Mouse (Mus musculus) forebrain, embryonic 14.5 days (tissue): Measurements from ENCODE around the gene Prkd2. TPM values are rescaled to one million over a fixed set of nuclear protein-coding genes. Genes with fewer than 3 reads are reported as not detected.
A peak's percentile ranks its signal among the peaks of the same experiment; 100 is the strongest.

Experiments used
- ATAC-seq: fragments of 200-750 bp; cut with Nextera tagmentation; 2 replicates; pipeline ENCODE4 v1.8.0; 2017; ENCODE audit warnings: mild to moderate bottlenecking, moderate library complexity
- DNase-seq: peaks from one replicate; pipeline ENCODE4 v3.0.0-alpha.2; 2015; ENCODE audit warnings: low spot score
- H3K27ac ChIP-seq: fragments of 300-500 bp; sonication (generic); 2 replicates; pipeline ENCODE4 v1.5.1; 2014; ENCODE audit warnings: low read depth, mild to moderate bottlenecking, control low read depth, low read length, moderate library complexity
- H3K27me3 ChIP-seq: fragments of 300-500 bp; sonication (generic); replicated peaks from 2 replicates; pipeline ENCODE4 v1.6.1; 2014; ENCODE audit warnings: low read length, control low read depth, mixed read lengths; ENCODE audit not compliant: control insufficient read depth, insufficient read depth
- H3K36me3 ChIP-seq: fragments of 300-500 bp; sonication (generic); 2 replicates; pipeline ENCODE4 v1.6.1; 2014; ENCODE audit warnings: low read length, control low read depth; ENCODE audit not compliant: control insufficient read depth, insufficient read depth
- H3K4me1 ChIP-seq: fragments of 300-500 bp; sonication (generic); 2 replicates; pipeline ENCODE4 v1.6.1; 2014; ENCODE audit warnings: antibody characterized with exemption, low read length, control low read depth; ENCODE audit not compliant: control insufficient read depth, insufficient read depth
- H3K4me2 ChIP-seq: fragments of 300-500 bp; sonication (generic); 2 replicates; pipeline ENCODE4 v1.6.1; 2014; ENCODE audit warnings: mild to moderate bottlenecking, control low read depth, low read length
- H3K4me3 ChIP-seq: fragments of 300-500 bp; sonication (generic); 2 replicates; pipeline ENCODE4 v1.5.1; 2014; ENCODE audit warnings: low read depth, low read length, control low read depth
- H3K9ac ChIP-seq: fragments of 300-500 bp; sonication (generic); 2 replicates; pipeline ENCODE4 v1.6.1; 2014; ENCODE audit warnings: mild to moderate bottlenecking, low read length, control low read depth, moderate library complexity
- H3K9me3 ChIP-seq: fragments of 300-500 bp; sonication (generic); replicated peaks from 2 replicates; pipeline ENCODE4 v1.6.1; 2016; ENCODE audit warnings: low read length, control low read depth, mixed read lengths; ENCODE audit not compliant: control insufficient read depth
- WGBS: fragments of 180-500 bp; shearing (Covaris S2); extraction: QIAGEN DNeasy Blood & Tissue Kit; methylation state at CpG from one replicate; pipeline ENCODE4 v1.1.7; 2014; 5-methylcytosine and 5-hydroxymethylcytosine counted together
- polyA plus RNA-seq: library from polyadenylated mRNA; unstranded; fragments of >200 nt; fragmentation: Nextera tagmentation; extraction: Ambion mirVana; gene quantifications from 2 replicates; pipeline ENCODE4 v1.2.1, GENCODE M21; 2014

The Prkd2 gene
- polyA plus RNA-seq, 1 experiment from 2014 or later = 4.5 TPM

GRCm38 (mm10) chr7:16875326-16875725, 32.6 kb downstream of the Prkd2 start:
- no peaks in the 10 kb centered on the region for H3K27me3 ChIP-seq
- peak overlapping the region; percentile 84 for H3K9ac ChIP-seq
- no peaks in the 10 kb centered on the region for H3K9me3 ChIP-seq
- peak; percentile 54 for ATAC-seq
- H3K36me3 ChIP-seq = 0 out of 2 replicates have a peak, but pooled peaks cover 4% of the 10 kb centered on the region
- peak overlapping the region; percentile 96 for H3K4me2 ChIP-seq
- peak overlapping the region; percentile 68 for H3K27ac ChIP-seq
- no peak for DNase-seq
- 0% methylated on average over 31 of the region's 42 CpGs for WGBS
- peaks cover 18% of the 10 kb centered on the region for H3K4me1 ChIP-seq
- peak overlapping the region; percentile 69 for H3K4me3 ChIP-seq

- 11% methylated on average over 11 of the region's 11 CpGs for WGBS
- Histone ChIP-seq H3K9ac (peak overlapping the region; percentile 84), H3K36me3 (0 out of 2 replicates have a peak, but pooled peaks cover 4% of the 10 kb centered on the region), H3K27me3 (no peaks in the 10 kb centered on the region), H3K4me3 (peak overlapping the region; percentile 69), H3K27ac (no peak overlapping the region), H3K9me3 (no peaks in the 10 kb centered on the region), H3K4me2 (peak overlapping the region; percentile 96), H3K4me1 (peaks cover 21% of the 10 kb centered on the region)
- ATAC-seq = no peak
- no peak for DNase-seq
Measured at GRCm38 (mm10) chr7:16876006-16876405, 33.3 kb downstream of the Prkd2 start.

DNA sequence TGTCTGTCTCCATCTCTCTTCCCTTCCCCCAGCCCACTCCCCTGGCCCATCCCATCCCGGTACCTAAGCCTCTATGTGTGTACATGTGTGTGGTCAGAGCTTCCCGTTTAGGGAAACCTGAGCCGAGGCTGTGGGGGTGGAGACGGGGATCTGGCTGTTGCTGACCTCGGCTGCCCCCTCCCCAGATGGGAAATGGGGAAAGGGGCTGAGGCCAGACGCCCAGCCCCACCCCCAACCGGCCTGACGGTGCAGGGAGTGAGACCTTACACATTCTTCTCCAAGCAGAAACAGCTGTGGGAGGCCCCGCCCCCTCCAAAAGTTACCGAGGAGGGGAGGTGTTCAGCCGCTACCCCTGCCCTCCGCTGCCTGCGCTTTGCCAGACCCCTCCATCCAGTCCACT, 33.9 kb downstream of the Prkd2 start:
- no peaks in the 10 kb centered on the region for H3K9me3 ChIP-seq
- H3K4me2 ChIP-seq = peak overlapping the region; percentile 96
- 0 out of 2 replicates have a peak, but pooled peaks cover under 1% of the 10 kb centered on the region for H3K36me3 ChIP-seq
- peak overlapping the region; percentile 84 for H3K9ac ChIP-seq
- peak overlapping the region; percentile 69 for H3K4me3 ChIP-seq
- H3K4me1 ChIP-seq = peaks cover 21% of the 10 kb centered on the region
- ATAC-seq = no peak
- no peak overlapping the region for H3K27ac ChIP-seq
- DNase-seq = no peak
- WGBS = 5% methylated on average over 12 of the region's 13 CpGs
- no peaks in the 10 kb centered on the region for H3K27me3 ChIP-seq

DNA sequence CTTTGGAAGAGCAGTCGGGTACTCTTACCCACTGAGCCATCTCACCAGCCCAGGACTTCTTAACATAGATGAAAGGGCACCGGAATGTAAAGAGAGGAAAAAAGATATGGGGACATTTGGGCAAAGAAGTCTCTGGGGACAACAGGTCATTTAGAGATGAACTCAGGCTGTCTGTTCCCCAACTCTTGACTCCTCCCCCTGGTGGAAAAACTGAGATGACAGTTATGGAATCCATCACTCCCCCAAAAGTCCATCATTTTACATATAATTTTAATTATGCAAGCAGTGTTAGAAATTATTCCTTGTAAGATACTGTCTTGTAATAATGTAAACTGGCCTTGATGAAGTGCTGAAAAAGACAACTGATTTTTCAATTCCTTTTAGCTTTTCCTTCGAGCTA, 35.0 kb downstream of the Prkd2 start:
- no peak for ATAC-seq
- Histone ChIP-seq H3K4me2 (no peak overlapping the region), H3K9me3 (no peaks in the 10 kb centered on the region), H3K27ac (no peak overlapping the region), H3K4me1 (peaks cover 21% of the 10 kb centered on the region), H3K4me3 (no peak overlapping the region), H3K27me3 (no peaks in the 10 kb centered on the region), H3K36me3 (no peaks in the 10 kb centered on the region), H3K9ac (no peak overlapping the region)
- WGBS = 78% methylated on average over 3 of the region's 3 CpGs
- no peak for DNase-seq

DNA sequence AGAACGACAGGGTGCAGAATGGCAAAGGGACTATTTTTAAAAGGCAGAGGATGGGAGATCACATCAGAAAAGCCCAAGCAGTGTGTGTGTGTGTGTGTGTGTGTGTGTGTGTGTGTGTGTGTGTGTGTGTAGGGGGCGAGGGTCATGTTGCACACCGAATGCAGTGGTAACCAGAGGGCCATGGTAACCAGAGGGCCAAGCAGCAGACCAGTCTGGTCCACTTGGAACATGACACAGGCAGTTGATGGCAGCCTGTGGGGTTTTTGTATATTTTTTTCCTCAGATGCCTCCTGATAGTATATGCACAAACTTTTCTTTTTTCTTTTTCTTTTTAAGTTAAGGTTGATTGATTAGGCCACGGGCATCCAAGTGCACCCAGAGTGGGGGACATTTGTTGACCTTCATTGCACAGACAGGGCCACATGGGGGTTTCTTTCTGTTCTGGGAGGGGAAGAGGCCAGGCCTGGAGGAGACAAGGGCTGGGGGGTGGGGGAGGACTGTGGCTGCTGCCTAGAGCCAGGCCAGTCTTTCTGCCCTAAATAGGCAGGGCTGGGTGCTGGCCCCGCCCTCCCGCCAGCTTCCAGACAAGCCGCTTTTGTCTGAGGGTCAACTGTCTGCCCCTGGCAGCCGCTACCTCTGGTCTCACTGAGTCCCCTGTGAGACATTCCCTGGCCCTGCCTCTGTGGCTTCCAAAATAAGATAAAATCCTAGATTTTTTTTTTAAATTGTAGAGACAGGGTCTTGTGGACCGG, 37.3 kb downstream of the Prkd2 start:
- Histone ChIP-seq H3K27me3 (peaks cover 10% of the 10 kb centered on the region), H3K9ac (peak overlapping the region; percentile 26; the same call in 1 of the 2 replicates), H3K4me2 (no peak overlapping the region), H3K4me3 (no peak overlapping the region), H3K27ac (no peak overlapping the region), H3K4me1 (peaks cover 21% of the 10 kb centered on the region), H3K36me3 (0 out of 2 replicates have a peak, but pooled peaks cover 5% of the 10 kb centered on the region), H3K9me3 (no peaks in the 10 kb centered on the region)
- WGBS = 22% methylated on average over 9 of the region's 9 CpGs
- peak; percentile 69 for DNase-seq
- ATAC-seq = no peak

- H3K4me2 ChIP-seq = no peak overlapping the region
- 0 out of 2 replicates have a peak, but pooled peaks cover 5% of the 10 kb centered on the region for H3K36me3 ChIP-seq
- peaks cover 20% of the 10 kb centered on the region for H3K4me1 ChIP-seq
- 16% methylated on average over 5 of the region's 5 CpGs for WGBS
- no peak for DNase-seq
- peaks cover 17% of the 10 kb centered on the region for H3K27me3 ChIP-seq
- ATAC-seq = no peak
- peak overlapping the region; percentile 26; the same call in 1 of the 2 replicates for H3K9ac ChIP-seq
- H3K4me3 ChIP-seq = no peak overlapping the region
- peaks cover 2% of the 10 kb centered on the region; the same call in 1 of the 2 replicates for H3K9me3 ChIP-seq
- H3K27ac ChIP-seq = no peak overlapping the region
Measured at GRCm38 (mm10) chr7:16880615-16881014, 37.9 kb downstream of the Prkd2 start.

DNA sequence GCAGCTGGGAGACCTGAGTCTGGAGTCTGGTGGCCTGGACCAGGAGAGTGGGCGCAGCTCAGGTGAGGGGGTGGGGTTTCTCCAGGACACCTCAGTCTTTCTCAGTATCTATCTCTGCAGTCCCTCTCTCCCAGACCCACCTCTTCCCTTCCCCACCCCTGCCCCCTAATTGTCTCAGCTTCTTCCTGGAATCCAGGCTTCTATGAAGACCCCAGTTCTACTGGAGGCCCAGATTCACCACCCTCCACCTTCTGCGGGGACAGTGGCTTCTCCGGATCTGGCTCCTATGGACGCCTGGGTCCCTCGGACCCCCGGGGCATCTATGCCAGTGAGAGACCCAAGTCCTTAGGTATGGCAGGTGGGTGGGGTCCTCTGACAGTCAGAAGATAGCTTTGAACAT, 40.5 kb downstream of the Prkd2 start:
- 92% methylated on average over 6 of the region's 6 CpGs for WGBS
- Histone ChIP-seq H3K27me3 (peaks cover 26% of the 10 kb centered on the region), H3K4me2 (no peak overlapping the region), H3K4me1 (peaks cover 5% of the 10 kb centered on the region; the same call in 1 of the 2 replicates), H3K4me3 (no peak overlapping the region), H3K9me3 (peaks cover 8% of the 10 kb centered on the region; the same call in 1 of the 2 replicates), H3K27ac (no peak overlapping the region), H3K9ac (no peak overlapping the region), H3K36me3 (peaks cover 17% of the 10 kb centered on the region; the same call in 1 of the 2 replicates)
- ATAC-seq (no peak), DNase-seq (no peak)

DNA sequence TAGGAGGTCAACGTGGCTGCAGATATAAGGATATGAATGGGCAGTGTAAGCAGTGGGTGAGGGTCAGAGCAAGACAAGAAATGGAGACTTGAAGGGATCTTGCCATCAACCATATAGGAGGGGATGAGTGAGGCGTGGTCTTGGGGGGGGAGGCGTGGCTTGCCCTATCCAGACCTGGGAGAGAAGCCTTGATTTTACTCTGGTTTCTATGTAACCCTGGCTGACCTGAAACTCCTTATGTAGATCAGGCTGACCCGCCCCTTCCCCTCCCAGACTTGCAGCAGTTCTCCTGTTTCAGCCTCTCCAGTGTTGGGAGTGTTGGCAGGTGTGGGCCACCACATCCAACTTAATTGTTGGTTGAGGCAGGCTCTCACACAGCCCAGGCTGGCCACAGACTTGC, 41.6 kb downstream of the Prkd2 start:
- ATAC-seq (no peak), DNase-seq (no peak)
- H3K9me3 ChIP-seq = peaks cover 8% of the 10 kb centered on the region; the same call in 1 of the 2 replicates
- no peak overlapping the region for H3K9ac ChIP-seq
- H3K36me3 ChIP-seq = peaks cover 17% of the 10 kb centered on the region; the same call in 1 of the 2 replicates
- H3K4me2 ChIP-seq = no peak overlapping the region
- peaks cover 5% of the 10 kb centered on the region; the same call in 1 of the 2 replicates for H3K4me1 ChIP-seq
- WGBS = 68% methylated on average over 4 of the region's 4 CpGs
- peaks cover 26% of the 10 kb centered on the region for H3K27me3 ChIP-seq
- no peak overlapping the region for H3K27ac ChIP-seq
- H3K4me3 ChIP-seq = no peak overlapping the region

- Histone ChIP-seq H3K4me3 (peak overlapping the region; percentile 34), H3K9me3 (peaks cover 8% of the 10 kb centered on the region; the same call in 1 of the 2 replicates), H3K36me3 (peaks cover 17% of the 10 kb centered on the region; the same call in 1 of the 2 replicates), H3K27ac (no peak overlapping the region), H3K4me1 (peaks cover 3% of the 10 kb centered on the region; the same call in 1 of the 2 replicates), H3K4me2 (peak overlapping the region; percentile 38), H3K27me3 (peaks cover 26% of the 10 kb centered on the region), H3K9ac (no peak overlapping the region)
- 13% methylated on average over 36 of the region's 95 CpGs for WGBS
- peak; percentile 64; the same call in 1 of the 2 replicates for ATAC-seq
- DNase-seq = peak; percentile 48
Measured at GRCm38 (mm10) chr7:16885271-16885776, 42.6 kb downstream of the Prkd2 start.
